In the genomic region with DNA sequence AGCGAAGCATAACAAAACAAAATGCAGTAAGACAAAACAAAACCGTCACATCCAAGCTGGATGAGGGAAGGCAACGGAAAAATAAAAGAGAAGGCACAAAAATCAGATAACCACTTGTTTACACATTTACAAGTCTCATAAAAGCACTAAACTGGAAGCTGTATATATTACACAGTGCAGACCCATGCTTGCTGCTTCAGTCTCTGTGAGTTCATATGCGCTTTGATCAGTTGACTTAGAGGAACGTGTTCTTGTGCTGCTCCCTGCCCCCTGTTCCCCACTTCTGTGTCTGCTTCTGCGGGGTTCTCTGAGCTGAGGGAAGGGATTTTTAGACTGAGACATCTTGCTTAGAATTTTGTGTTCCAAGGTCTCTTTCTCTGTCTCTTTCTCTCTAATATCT, we compare ENCODE assay signal across 43 mouse cellular contexts. TPM values are rescaled to one million over a fixed set of nuclear protein-coding genes. Genes with fewer than 3 reads are reported as not detected.
"Had no signal": no experiment of that assay in that cellular context is flagged by ENCODE, and none has a peak within 500 bp of the region (broad histone marks: within the 10 kb centered on the region; RNA-seq: fewer than 3 reads in every experiment).

No protein-coding gene starts in this region.

- H3K36me3 ChIP-seq: heart, embryonic 10.5 days; heart, embryonic 12.5 days; heart, embryonic 13.5 days; heart, embryonic 15.5 days; hindbrain, embryonic 10.5 days; hindbrain, embryonic 12.5 days; hindbrain, embryonic 15.5 days; intestine, embryonic 15.5 days; kidney, embryonic 15.5 days had no signal

- H3K4me3 ChIP-seq: heart, adult 2 months; heart, embryonic 10.5 days; heart, embryonic 12.5 days; heart, embryonic 13.5 days; heart, embryonic 15.5 days; hindbrain, embryonic 10.5 days; hindbrain, embryonic 12.5 days; hindbrain, embryonic 15.5 days; intestine, embryonic 15.5 days; kidney, embryonic 15.5 days; layer of hippocampus, adult 2 months had no signal

- H3K9ac ChIP-seq: heart, embryonic 12.5 days; heart, embryonic 13.5 days; heart, embryonic 15.5 days; hindbrain, embryonic 12.5 days; hindbrain, embryonic 15.5 days; intestine, embryonic 15.5 days; kidney, embryonic 15.5 days had no signal

- H3K9me3 ChIP-seq: heart, embryonic 10.5 days; heart, embryonic 12.5 days; heart, embryonic 13.5 days; heart, embryonic 15.5 days; hindbrain, embryonic 10.5 days; hindbrain, embryonic 12.5 days; hindbrain, embryonic 15.5 days; intestine, embryonic 15.5 days; kidney, embryonic 15.5 days had no signal

- H3K4me2 ChIP-seq: heart, embryonic 11.5 days; heart, embryonic 12.5 days; heart, embryonic 13.5 days; heart, embryonic 15.5 days; hindbrain, embryonic 12.5 days; hindbrain, embryonic 15.5 days; intestine, embryonic 15.5 days; kidney, embryonic 15.5 days had no signal

- ATAC-seq: hindbrain, embryonic 16.5 days; hindbrain, postnatal 0 days; inflammation-experienced regulatory T-cells, adult 6 months; intestine, embryonic 15.5 days; intestine, embryonic 16.5 days; intestine, postnatal 0 days had no signal

- H3K27me3 ChIP-seq: heart, embryonic 12.5 days; heart, embryonic 13.5 days; heart, embryonic 15.5 days; hindbrain, embryonic 12.5 days; hindbrain, embryonic 15.5 days; intestine, embryonic 15.5 days; kidney, embryonic 15.5 days had no signal

- DNase-seq: heart, adult 18-20 months; heart, adult 2 months; heart, postnatal 10 days; heart, postnatal 14 days; heart, postnatal 36 days; heart, postnatal 4 days; kidney, adult 11 months; kidney, adult 18-20 months; kidney, adult 2 months; kidney, adult 8-10 months; kidney, adult 9 months; kidney, postnatal 10 days; kidney, postnatal 14 days; kidney, postnatal 25 days; kidney, postnatal 36 days; kidney, postnatal 4 days; layer of hippocampus, adult 9-11 months; layer of hippocampus, postnatal 36 days had no signal

- H3K27ac ChIP-seq: heart, adult 2 months; heart, embryonic 10.5 days; heart, embryonic 13.5 days; heart, embryonic 15.5 days; hindbrain, embryonic 10.5 days; hindbrain, embryonic 12.5 days; hindbrain, embryonic 15.5 days; hindbrain, postnatal 0 days; intestine, embryonic 15.5 days; kidney, embryonic 15.5 days; kidney, postnatal 0 days; layer of hippocampus, adult 2 months had no signal

- H3K4me1 ChIP-seq: hindbrain, embryonic 10.5 days; hindbrain, embryonic 12.5 days; hindbrain, embryonic 15.5 days; intestine, embryonic 15.5 days had no signal

RNA-seq across cellular contexts. Expression of a gene that starts 24.2 kb away (rescaled TPM):
- polyA plus RNA-seq: heart, adult 2 months; heart, embryonic 10.5 days; heart, embryonic 11.5 days; heart, embryonic 12.5 days; heart, embryonic 13.5 days; heart, embryonic 14.5 days; heart, embryonic 15.5 days; heart, embryonic 16.5 days; heart, postnatal 0 days; hindbrain, embryonic 10.5 days; hindbrain, embryonic 11.5 days; hindbrain, embryonic 12.5 days; hindbrain, embryonic 15.5 days; hindbrain, embryonic 16.5 days; hindbrain, postnatal 0 days; inflammation-experienced regulatory T-cells, adult 6 months; intestine, embryonic 14.5 days; intestine, embryonic 15.5 days; intestine, embryonic 16.5 days; intestine, postnatal 0 days; kidney, adult 2 months; kidney, embryonic 14.5 days; kidney, embryonic 15.5 days; kidney, embryonic 16.5 days; kidney, postnatal 0 days; large intestine, adult 2 months had no signal

RNA-seq across cellular contexts. Expression of a gene that starts 30.0 kb away (rescaled TPM):
- polyA plus RNA-seq: heart, adult 2 months; heart, embryonic 10.5 days; heart, embryonic 11.5 days; heart, embryonic 12.5 days; heart, embryonic 13.5 days; heart, embryonic 14.5 days; heart, embryonic 15.5 days; heart, embryonic 16.5 days; heart, postnatal 0 days; hindbrain, embryonic 10.5 days; hindbrain, embryonic 11.5 days; hindbrain, embryonic 12.5 days; hindbrain, embryonic 15.5 days; hindbrain, embryonic 16.5 days; hindbrain, postnatal 0 days; inflammation-experienced regulatory T-cells, adult 6 months; intestine, embryonic 14.5 days; intestine, embryonic 15.5 days; intestine, embryonic 16.5 days; intestine, postnatal 0 days; kidney, adult 2 months; kidney, embryonic 14.5 days; kidney, embryonic 15.5 days; kidney, embryonic 16.5 days; kidney, postnatal 0 days; large intestine, adult 2 months had no signal

RNA-seq across cellular contexts. Expression of a gene that starts 35.8 kb away (rescaled TPM):
- polyA plus RNA-seq: heart, adult 2 months; heart, embryonic 10.5 days; heart, embryonic 11.5 days; heart, embryonic 12.5 days; heart, embryonic 13.5 days; heart, embryonic 14.5 days; heart, embryonic 15.5 days; heart, embryonic 16.5 days; heart, postnatal 0 days; hindbrain, embryonic 10.5 days; hindbrain, embryonic 11.5 days; hindbrain, embryonic 12.5 days; hindbrain, embryonic 15.5 days; hindbrain, embryonic 16.5 days; hindbrain, postnatal 0 days; inflammation-experienced regulatory T-cells, adult 6 months; intestine, embryonic 14.5 days; intestine, embryonic 15.5 days; intestine, embryonic 16.5 days; intestine, postnatal 0 days; kidney, adult 2 months; kidney, embryonic 14.5 days; kidney, embryonic 15.5 days; kidney, embryonic 16.5 days; kidney, postnatal 0 days; large intestine, adult 2 months had no signal

RNA-seq across cellular contexts. Expression of a gene that starts 41.6 kb away (rescaled TPM):
- polyA plus RNA-seq: heart, adult 2 months; heart, embryonic 10.5 days; heart, embryonic 11.5 days; heart, embryonic 12.5 days; heart, embryonic 13.5 days; heart, embryonic 14.5 days; heart, embryonic 15.5 days; heart, embryonic 16.5 days; heart, postnatal 0 days; hindbrain, embryonic 10.5 days; hindbrain, embryonic 11.5 days; hindbrain, embryonic 12.5 days; hindbrain, embryonic 15.5 days; hindbrain, embryonic 16.5 days; hindbrain, postnatal 0 days; inflammation-experienced regulatory T-cells, adult 6 months; intestine, embryonic 14.5 days; intestine, embryonic 15.5 days; intestine, embryonic 16.5 days; intestine, postnatal 0 days; kidney, adult 2 months; kidney, embryonic 14.5 days; kidney, embryonic 15.5 days; kidney, embryonic 16.5 days; kidney, postnatal 0 days; large intestine, adult 2 months had no signal

RNA-seq across cellular contexts. Expression of a gene that starts 47.5 kb away (rescaled TPM):
- polyA plus RNA-seq: heart, adult 2 months; heart, embryonic 10.5 days; heart, embryonic 11.5 days; heart, embryonic 12.5 days; heart, embryonic 13.5 days; heart, embryonic 14.5 days; heart, embryonic 15.5 days; heart, embryonic 16.5 days; heart, postnatal 0 days; hindbrain, embryonic 10.5 days; hindbrain, embryonic 11.5 days; hindbrain, embryonic 12.5 days; hindbrain, embryonic 15.5 days; hindbrain, embryonic 16.5 days; hindbrain, postnatal 0 days; inflammation-experienced regulatory T-cells, adult 6 months; intestine, embryonic 14.5 days; intestine, embryonic 15.5 days; intestine, embryonic 16.5 days; intestine, postnatal 0 days; kidney, adult 2 months; kidney, embryonic 14.5 days; kidney, embryonic 15.5 days; kidney, embryonic 16.5 days; kidney, postnatal 0 days; large intestine, adult 2 months had no signal
